Mouse (Mus musculus) stomach, postnatal 0 days (tissue): Measurements from ENCODE around the gene Prkag3. TPM values are rescaled to one million over a fixed set of nuclear protein-coding genes. Genes with fewer than 3 reads are reported as not detected.

Source experiments
- ATAC-seq: fragments of 200-750 bp; cut with Nextera tagmentation; 2 replicates; pipeline ENCODE4 v1.8.0; 2017; ENCODE audit not compliant: low FRiP score, low TSS enrichment
- DNase-seq: peaks from one replicate; pipeline ENCODE4 v3.0.0-alpha.2; 2016; ENCODE audit warnings: low spot score
- H3K27ac ChIP-seq: fragments of 300-500 bp; sonication (generic); replicated peaks from 2 replicates; pipeline ENCODE4 v1.5.1; 2014; ENCODE audit warnings: mild to moderate bottlenecking, control low read depth
- H3K27me3 ChIP-seq: fragments of 300-500 bp; sonication (generic); 2 replicates; pipeline ENCODE4 v1.6.1; 2014; ENCODE audit warnings: low read length; ENCODE audit not compliant: control insufficient read depth, insufficient read depth
- H3K36me3 ChIP-seq: fragments of 300-500 bp; sonication (generic); 2 replicates; pipeline ENCODE4 v1.6.1; 2014; ENCODE audit warnings: low read length, mixed read lengths; ENCODE audit not compliant: control insufficient read depth, insufficient read depth
- H3K4me1 ChIP-seq: fragments of 300-500 bp; sonication (generic); replicated peaks from 2 replicates; pipeline ENCODE4 v1.6.1; 2014; ENCODE audit warnings: antibody characterized with exemption; ENCODE audit not compliant: control insufficient read depth, insufficient read depth
- H3K4me2 ChIP-seq: fragments of 300-500 bp; sonication (generic); replicated peaks from 2 replicates; pipeline ENCODE4 v1.6.1; 2014; ENCODE audit warnings: low read depth, mild to moderate bottlenecking, control low read depth, moderate library complexity
- H3K4me3 ChIP-seq: fragments of 300-500 bp; sonication (generic); 2 replicates; pipeline ENCODE4 v1.5.1; 2014; ENCODE audit warnings: low read depth, low read length, control low read depth
- H3K9ac ChIP-seq: fragments of 300-500 bp; sonication (generic); 2 replicates; pipeline ENCODE4 v1.6.1; 2014; ENCODE audit warnings: mild to moderate bottlenecking, low read length, control low read depth, mixed read lengths
- H3K9me3 ChIP-seq: fragments of 300-500 bp; sonication (generic); 2 replicates; pipeline ENCODE4 v1.6.1; 2016; ENCODE audit warnings: low read length; ENCODE audit not compliant: control insufficient read depth
- CTCF ChIP-seq: IDR thresholded peaks from 2 replicates; pipeline ENCODE4 v1.5.1; 2016; ENCODE audit warnings: antibody characterized with exemption, low read depth, mild to moderate bottlenecking, moderate library complexity
- EP300 ChIP-seq: optimal IDR thresholded peaks from 2 replicates; pipeline ENCODE3; 2016; ENCODE audit warnings: antibody characterized with exemption
- WGBS: fragments of 180-500 bp; shearing (Covaris S2); extraction: QIAGEN DNeasy Blood & Tissue Kit; methylation state at CpG from one replicate; pipeline ENCODE4 v1.1.7; 2014; 5-methylcytosine and 5-hydroxymethylcytosine counted together
- polyA plus RNA-seq: library from polyadenylated mRNA; unstranded; fragments of >200 nt; fragmentation: Nextera tagmentation; extraction: Ambion mirVana; gene quantifications from 2 replicates; pipeline ENCODE4 v1.2.1, GENCODE M21; 2015

Prkag3 gene
- polyA plus RNA-seq, 1 experiment from 2014 or later: 0.25 TPM

DNA sequence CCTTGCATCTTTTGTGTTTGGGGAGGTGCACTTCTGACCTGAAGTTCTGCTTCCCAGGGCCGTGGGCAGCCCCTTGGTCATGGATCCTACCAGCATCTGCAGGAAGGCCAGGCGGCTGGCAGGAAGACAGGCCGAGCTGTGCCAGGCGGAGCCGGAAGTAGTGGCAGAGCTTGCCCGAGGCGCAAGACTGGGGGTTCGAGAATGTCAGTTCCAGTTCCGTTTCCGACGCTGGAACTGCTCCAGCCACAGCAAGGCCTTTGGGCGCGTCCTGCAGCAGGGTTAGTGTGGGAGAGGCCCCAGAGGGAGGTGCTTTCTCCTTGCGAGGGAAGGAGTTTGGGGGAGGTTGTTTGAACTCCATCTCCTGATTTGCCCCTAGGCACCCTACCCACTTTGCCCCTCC is 33.0 kb upstream of the Prkag3 start:
- no peaks in the 10 kb centered on the region for H3K36me3 ChIP-seq
- H3K9me3 ChIP-seq: no peaks in the 10 kb centered on the region
- ATAC-seq: no peak
- no peak overlapping the region for H3K27ac ChIP-seq
- no peak overlapping the region for H3K9ac ChIP-seq
- 20% methylated on average over 14 of the region's 14 CpGs for WGBS
- no peak overlapping the region for H3K4me2 ChIP-seq
- peaks cover 21% of the 10 kb centered on the region for H3K27me3 ChIP-seq
- H3K4me1 ChIP-seq: no peaks in the 10 kb centered on the region
- DNase-seq: no peak
- TF ChIP-seq EP300 (no peak), CTCF (no peak)
- H3K4me3 ChIP-seq: no peak overlapping the region

DNA sequence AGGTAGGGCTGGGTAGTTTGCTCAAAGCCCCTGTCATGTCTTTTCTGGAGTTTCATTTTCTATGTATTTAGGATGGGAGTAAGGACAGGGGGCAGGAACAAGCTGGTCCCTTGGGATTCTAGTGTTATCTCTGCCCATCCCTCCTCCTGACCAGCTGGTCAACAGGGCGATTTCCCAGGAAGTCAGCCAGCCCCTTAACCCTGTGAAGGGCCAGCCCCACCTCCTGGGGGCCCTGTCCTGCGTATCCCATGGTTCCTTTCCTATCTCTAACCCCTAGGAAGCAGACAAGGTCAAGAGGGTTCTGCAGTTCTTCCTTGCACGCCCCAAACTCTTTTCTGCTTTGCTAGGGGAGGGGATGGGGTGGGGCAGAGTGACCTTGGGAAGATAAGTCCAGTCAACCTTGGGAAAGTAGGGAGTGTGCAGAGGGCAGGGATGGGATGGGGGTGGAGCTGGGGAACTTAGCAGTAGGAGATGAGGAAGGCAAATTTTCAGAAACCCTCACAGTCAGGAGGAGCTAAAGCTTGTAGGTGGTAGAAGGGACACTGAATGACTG is 30.0 kb upstream of the Prkag3 start:
- ATAC-seq: no peak
- 39% methylated on average over 3 of the region's 3 CpGs for WGBS
- no peaks in the 10 kb centered on the region for H3K36me3 ChIP-seq
- no peak overlapping the region for H3K27ac ChIP-seq
- H3K4me3 ChIP-seq: no peak overlapping the region
- no peaks in the 10 kb centered on the region for H3K9me3 ChIP-seq
- TF ChIP-seq EP300 (no peak), CTCF (no peak)
- H3K4me1 ChIP-seq: no peaks in the 10 kb centered on the region
- H3K9ac ChIP-seq: no peak overlapping the region
- H3K4me2 ChIP-seq: no peak overlapping the region
- DNase-seq: no peak
- H3K27me3 ChIP-seq: peaks cover 13% of the 10 kb centered on the region

DNA sequence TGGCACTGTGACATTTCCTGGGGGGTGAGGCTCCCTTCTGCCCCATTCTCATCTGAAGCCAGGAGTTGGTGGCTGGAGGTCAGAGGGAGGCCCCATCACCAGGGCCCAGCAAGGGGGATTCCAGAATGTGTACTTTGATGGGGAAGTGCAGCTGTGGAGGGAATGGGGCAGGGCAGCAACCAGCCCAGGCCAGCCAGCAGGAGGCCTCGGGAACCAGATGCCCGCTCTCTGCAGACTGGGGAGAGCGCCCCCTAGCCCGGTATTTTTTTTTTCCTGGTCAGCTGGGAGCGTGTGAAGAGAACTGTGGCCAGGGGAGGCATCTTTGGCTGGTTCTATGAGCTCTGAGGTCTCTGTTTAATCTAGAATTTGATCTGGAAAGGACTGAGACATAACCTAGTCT is 26.8 kb upstream of the Prkag3 start:
- ATAC-seq: peak; percentile 11; the same call in 1 of the 2 replicates
- Histone ChIP-seq H3K27me3 (peaks cover 2% of the 10 kb centered on the region; the same call in 1 of the 2 replicates), H3K4me3 (no peak overlapping the region), H3K9me3 (no peaks in the 10 kb centered on the region), H3K4me2 (no peak overlapping the region), H3K36me3 (no peaks in the 10 kb centered on the region), H3K9ac (no peak overlapping the region), H3K27ac (no peak overlapping the region), H3K4me1 (no peaks in the 10 kb centered on the region; the same call in 1 of the 2 replicates)
- WGBS: 20% methylated on average over 5 of the region's 5 CpGs
- TF ChIP-seq EP300 (no peak), CTCF (peak; percentile 64)
- peak; percentile 54 for DNase-seq

DNA sequence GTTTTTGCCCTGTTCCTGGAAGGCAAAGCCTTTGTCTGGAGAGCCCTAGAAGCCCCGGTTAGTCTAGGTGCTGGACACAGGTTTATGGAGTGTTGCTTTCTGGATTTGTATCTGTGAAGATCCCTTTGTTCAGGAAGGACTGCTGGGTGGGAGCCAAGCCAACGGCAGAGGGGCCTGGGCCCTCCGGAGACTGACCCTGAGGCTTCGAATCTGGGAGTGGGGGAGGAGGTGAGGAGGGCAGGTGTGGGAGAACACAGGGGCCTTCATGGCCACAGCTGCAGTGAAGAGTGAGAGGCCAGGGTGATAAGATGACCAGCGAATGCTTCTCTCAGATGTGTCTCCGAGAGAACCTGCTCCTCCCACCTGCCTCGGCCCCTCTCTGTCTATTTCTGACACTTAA is 25.0 kb upstream of the Prkag3 start:
- no peaks in the 10 kb centered on the region for H3K36me3 ChIP-seq
- WGBS: 42% methylated on average over 7 of the region's 7 CpGs
- no peaks in the 10 kb centered on the region; the same call in 1 of the 2 replicates for H3K4me1 ChIP-seq
- H3K9ac ChIP-seq: no peak overlapping the region
- ATAC-seq (no peak), DNase-seq (no peak)
- H3K4me3 ChIP-seq: no peak overlapping the region
- peaks cover 2% of the 10 kb centered on the region; the same call in 1 of the 2 replicates for H3K27me3 ChIP-seq
- no peaks in the 10 kb centered on the region for H3K9me3 ChIP-seq
- no peak for TF ChIP-seq CTCF
- no peak for TF ChIP-seq EP300
- H3K4me2 ChIP-seq: no peak overlapping the region
- no peak overlapping the region for H3K27ac ChIP-seq

DNA sequence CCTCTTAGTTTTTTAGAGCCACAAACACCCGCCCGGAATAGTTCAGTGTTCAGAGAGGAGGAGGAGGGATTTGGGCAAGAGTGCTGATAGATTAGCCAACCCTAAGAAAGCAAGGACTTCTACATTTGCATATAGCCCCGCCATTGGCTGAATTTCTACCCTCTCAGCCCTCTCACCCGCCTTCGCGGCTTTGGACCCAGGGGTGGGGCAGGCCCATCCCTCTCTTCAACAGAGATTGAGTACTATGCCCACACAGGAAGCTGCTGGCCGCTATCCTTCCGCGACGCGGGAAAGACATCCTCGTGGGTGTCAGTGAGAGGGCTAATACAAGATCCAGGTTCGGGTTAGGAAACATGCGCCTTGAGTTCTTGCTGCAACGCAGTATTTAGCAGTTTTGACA is 24.1 kb upstream of the Prkag3 start:
- Histone ChIP-seq H3K27ac (no peak overlapping the region), H3K4me1 (no peaks in the 10 kb centered on the region; the same call in 1 of the 2 replicates), H3K9ac (no peak overlapping the region), H3K4me3 (peak overlapping the region; percentile 44), H3K36me3 (no peaks in the 10 kb centered on the region), H3K4me2 (peak overlapping the region; percentile 83), H3K27me3 (peaks cover 2% of the 10 kb centered on the region; the same call in 1 of the 2 replicates), H3K9me3 (no peaks in the 10 kb centered on the region)
- DNase-seq (peak; percentile 81), ATAC-seq (peak; percentile 85)
- under 1% methylated on average over 15 of the region's 15 CpGs for WGBS
- no peak for TF ChIP-seq CTCF
- TF ChIP-seq EP300: no peak

DNA sequence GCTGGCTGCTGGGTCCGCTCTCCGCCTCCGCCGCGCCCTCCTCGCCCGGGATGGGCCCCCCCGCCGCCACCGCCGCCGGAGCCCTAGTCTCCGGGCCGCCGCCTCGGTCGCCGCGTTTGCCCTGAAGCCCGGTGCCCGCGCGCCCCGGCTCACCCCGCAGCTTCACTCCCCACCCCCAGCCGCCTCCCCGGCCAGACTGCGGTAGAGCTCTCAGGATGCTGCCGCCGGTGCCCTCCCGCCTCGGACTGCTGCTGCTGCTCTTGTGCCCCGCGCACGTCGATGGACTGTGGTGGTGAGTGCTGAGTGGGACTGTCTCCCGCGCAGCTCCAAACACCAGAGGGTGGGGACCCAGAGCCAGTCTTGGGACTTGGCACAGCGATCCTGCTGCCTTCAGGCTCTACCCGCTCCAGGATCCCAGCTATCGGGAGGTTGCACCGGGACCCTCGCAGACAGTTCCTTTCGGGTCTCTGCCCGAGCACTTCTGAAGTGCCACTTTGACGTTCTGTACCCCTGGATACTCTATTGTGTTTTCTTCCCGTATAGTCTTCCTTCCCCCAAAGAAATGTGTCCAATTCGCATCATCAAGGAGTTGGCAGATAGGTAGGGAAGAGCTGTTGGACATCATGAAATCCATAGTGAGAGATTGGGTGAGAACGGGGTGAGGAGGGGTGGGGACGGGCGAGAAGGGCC is 23.1 kb upstream of the Prkag3 start:
- TF ChIP-seq CTCF (no peak), EP300 (no peak)
- DNase-seq (no peak), ATAC-seq (no peak)
- Histone ChIP-seq H3K9me3 (no peaks in the 10 kb centered on the region), H3K4me2 (peak overlapping the region; percentile 83), H3K27me3 (peaks cover 2% of the 10 kb centered on the region; the same call in 1 of the 2 replicates), H3K27ac (no peak overlapping the region), H3K4me1 (no peaks in the 10 kb centered on the region; the same call in 1 of the 2 replicates), H3K36me3 (no peaks in the 10 kb centered on the region), H3K4me3 (peak overlapping the region; percentile 44), H3K9ac (peak overlapping the region; percentile 52; the same call in 1 of the 2 replicates)
- WGBS: under 1% methylated on average over 30 of the region's 51 CpGs
